Mouse (Mus musculus) Patski (cell line): ENCODE measurements around the gene Sap30l. TPM values are rescaled to one million over a fixed set of nuclear protein-coding genes. Genes with fewer than 3 reads are reported as not detected.

Experiments used
- ATAC-seq: fragments of 100-300 bp; one replicate; pipeline ENCODE4 v1.8.0; 2021
- CTCF ChIA-PET: fragments of 350-600 bp; sonication (Branson Sonifier 250); formaldehyde crosslinking; loops from one replicate; lab custom pipeline; 2022; ENCODE audit warnings: inconsistent platforms; lab: Charles Lee
- POLR2A ChIA-PET: fragments of 350-600 bp; sonication (Branson Sonifier 250); formaldehyde crosslinking; loops from one replicate; lab custom pipeline; 2022; ENCODE audit warnings: antibody characterized with exemption, inconsistent platforms; lab: Charles Lee
- DNase-seq: peaks from one replicate; pipeline ENCODE4 v3.0.0-alpha.2; 2011; ENCODE audit warnings: low read depth, low spot score
- H3K27me3 ChIP-seq: fragments of 371-371 bp; one replicate; pipeline ENCODE4 v1.5.1; 2021
- CTCF ChIP-seq: fragments of 100-300 bp; IDR thresholded peaks from one replicate; pipeline ENCODE4 v1.5.1; 2021
- in situ Hi-C: fragments of 300-500 bp; cut with MboI; formaldehyde crosslinking; loops from 3 replicates; pipeline ENCODE4 v1.11.1; 2018; ENCODE audit warnings: low pct_unique_long_range_greater_than_20kb, mixed read lengths
- polyA plus RNA-seq: library from polyadenylated mRNA; unstranded; gene quantifications from one replicate; pipeline ENCODE4 v1.2.3, GENCODE M21; 2021

The Sap30l gene
- polyA plus RNA-seq, 1 experiment from 2014 or later: 47.9 TPM

DNA sequence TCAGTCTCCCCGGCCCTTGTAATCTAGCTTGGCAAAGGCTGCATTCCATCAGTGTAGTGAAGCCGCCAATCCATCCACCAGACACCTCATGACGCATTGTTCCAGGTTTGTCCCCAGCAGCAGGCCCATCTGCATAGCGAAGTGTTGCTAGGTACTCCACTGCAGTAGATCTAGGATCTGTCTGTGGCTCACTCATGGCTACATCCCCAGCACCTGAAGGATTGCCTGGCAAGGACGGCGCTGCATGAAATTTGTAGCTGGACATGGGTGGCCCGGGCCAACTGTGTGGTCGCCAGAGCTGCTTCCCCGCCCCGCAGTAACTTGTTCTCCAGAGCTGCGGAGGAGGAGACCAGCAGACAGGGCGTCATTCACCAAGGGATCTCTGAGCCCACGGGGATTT, 28.0 kb upstream of the Sap30l start:
- POLR2A ChIA-PET: no interaction called here
- ATAC-seq: no peak
- in situ Hi-C loops: loop anchor here (5.0 to 10.0 kb wide), 3 partner anchors 156 to 299 kb away; no protein-coding TSS in a partner anchor

DNA sequence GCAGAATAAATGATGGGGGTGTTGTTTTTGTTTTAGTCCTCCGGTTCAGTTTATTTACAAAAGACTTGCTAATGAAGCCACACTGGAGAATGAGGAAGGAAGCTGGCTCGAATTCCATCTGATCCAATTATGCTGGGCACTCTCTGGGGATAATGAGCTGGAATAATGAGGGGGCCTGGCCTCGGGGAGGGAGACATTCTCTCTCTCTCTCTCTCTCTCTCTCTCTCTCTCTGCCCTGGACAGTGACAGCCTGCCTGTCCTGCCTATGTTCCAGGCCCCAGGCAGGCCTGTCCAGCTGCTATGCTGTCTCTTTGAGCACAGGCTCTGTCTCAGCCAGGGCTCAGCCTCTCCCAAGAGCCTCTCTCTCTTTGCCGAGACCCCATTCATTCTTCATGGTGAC, 27.5 kb upstream of the Sap30l start:
- DNase-seq (no peak), ATAC-seq (peak; percentile 1)
- no peak for TF ChIP-seq CTCF
- ChIA-PET POLR2A (no interaction called here), CTCF (interaction anchor here (2.1 kb wide), 1 partner anchor 225 kb away, joined by 5 read pairs; no protein-coding TSS in a partner anchor)
- H3K27me3 ChIP-seq: no peaks in the 10 kb centered on the region
- in situ Hi-C loops: loop anchor here (5.0 to 10.0 kb wide), 3 partner anchors 157 to 299 kb away; no protein-coding TSS in a partner anchor

More for the DNA sequence above, 28.0 kb upstream of the Sap30l start:
- CTCF ChIA-PET: interaction anchor here (2.1 kb wide), 1 partner anchor 224 kb away, joined by 5 read pairs; no protein-coding TSS in a partner anchor
- no peaks in the 10 kb centered on the region for H3K27me3 ChIP-seq
- no peak for TF ChIP-seq CTCF
- no peak for DNase-seq

DNA sequence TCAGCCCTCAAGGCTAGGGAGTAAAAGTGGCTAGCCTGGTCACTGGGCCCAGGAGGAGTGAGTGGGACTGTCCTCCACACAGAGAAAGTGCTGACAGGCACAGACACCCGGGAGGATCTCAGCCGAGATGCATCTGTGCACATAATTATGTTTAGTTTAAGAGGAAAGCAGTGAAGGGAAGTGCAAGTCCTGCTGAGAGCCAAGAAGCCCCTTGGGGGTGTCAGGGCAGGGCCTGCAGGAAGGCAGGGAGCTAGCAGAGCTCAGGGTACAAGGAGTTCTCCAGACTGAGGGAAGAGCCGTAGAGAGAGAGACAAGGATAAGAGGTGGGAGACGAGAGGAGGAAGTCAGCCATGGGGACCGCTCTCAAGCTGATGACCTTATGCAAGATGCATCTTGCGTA, 25.6 kb upstream of the Sap30l start:
- DNase-seq: no peak
- ChIA-PET CTCF (no interaction called here), POLR2A (no interaction called here)
- no peak for ATAC-seq
- no peaks in the 10 kb centered on the region for H3K27me3 ChIP-seq
- no peak for TF ChIP-seq CTCF
- in situ Hi-C loops: loop anchor here (10.0 to 25.0 kb wide), 2 partner anchors 301 to 1639 kb away; no protein-coding TSS in a partner anchor

DNA sequence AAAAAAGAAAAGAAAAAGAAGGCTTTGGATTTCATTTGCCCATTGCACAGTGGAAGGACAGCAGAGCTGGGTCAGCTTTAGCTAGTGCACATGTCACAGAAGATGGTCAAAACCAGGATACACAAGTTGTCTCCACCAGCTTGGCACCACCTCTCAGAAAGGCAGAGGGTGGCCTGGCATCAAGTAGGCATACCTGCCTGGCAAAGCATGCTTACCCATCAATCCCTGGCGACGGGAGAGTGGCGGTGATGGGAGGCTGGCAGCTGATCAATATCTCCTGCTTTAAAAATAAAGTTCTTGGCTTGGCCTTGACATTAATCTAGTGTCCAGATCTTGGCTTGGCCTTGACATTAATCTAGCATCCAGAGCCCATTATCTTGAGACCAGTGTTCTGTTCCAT, 24.9 kb upstream of the Sap30l start:
- CTCF ChIA-PET: interaction anchor here (3.4 kb wide), 1 partner anchor 227 kb away, joined by 22 read pairs; no protein-coding TSS in a partner anchor
- ATAC-seq: no peak
- H3K27me3 ChIP-seq: no peaks in the 10 kb centered on the region
- no peak for DNase-seq
- in situ Hi-C loops: loop anchor here (10.0 to 25.0 kb wide), 2 partner anchors 302 to 1639 kb away; no protein-coding TSS in a partner anchor
- POLR2A ChIA-PET: no interaction called here
- no peak for TF ChIP-seq CTCF

DNA sequence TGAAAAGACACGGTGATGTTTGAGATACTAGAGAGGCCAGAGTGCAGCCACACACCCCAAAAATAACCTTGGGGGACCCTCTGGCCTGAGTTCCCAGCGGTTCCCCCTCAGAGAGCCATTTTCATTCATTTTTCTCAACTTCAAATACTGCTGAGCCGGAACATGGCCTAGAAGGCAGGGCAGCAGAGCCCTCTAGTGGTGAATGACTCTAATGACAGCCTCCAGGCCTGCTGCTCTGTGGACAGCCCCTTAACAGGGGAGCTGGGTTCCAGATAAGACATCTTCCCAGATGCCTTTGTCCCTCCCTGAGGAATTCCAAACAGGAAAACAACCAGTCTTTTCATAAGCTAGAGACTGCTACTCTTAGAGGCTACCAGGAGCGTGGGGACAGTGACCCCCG, 23.1 kb upstream of the Sap30l start:
- ATAC-seq: no peak
- no peak for DNase-seq
- no peaks in the 10 kb centered on the region for H3K27me3 ChIP-seq
- ChIA-PET CTCF (interaction anchor here (0.6 to 3.4 kb wide), 14 partner anchors 12 to 234 kb away, joined by 3 to 22 read pairs (median 3); no protein-coding TSS in a partner anchor), POLR2A (no interaction called here)
- peak; percentile 96 for TF ChIP-seq CTCF
- in situ Hi-C loops: loop anchor here (10.0 to 25.0 kb wide), 2 partner anchors 304 to 1641 kb away; no protein-coding TSS in a partner anchor

DNA sequence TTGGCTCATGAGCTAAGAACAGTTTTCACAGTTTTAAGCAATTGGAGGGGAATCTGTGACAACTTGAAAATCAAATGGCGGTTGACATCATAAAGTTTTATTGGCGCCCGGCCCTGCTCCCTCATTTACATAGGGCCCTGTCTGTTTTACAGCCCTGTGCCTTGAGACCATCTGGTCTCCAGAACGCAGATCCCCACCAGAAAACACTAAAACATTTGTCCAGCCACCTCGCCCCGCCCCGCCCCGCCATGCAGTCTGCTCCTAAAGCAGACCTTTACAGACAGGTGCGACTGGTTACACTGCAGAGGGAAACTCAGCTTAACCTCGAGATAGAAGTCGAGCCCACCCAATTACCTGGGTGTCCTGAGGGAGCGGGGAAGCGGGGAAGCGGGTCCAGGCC, 21.6 kb upstream of the Sap30l start:
- ChIA-PET POLR2A (no interaction called here), CTCF (interaction anchor here (0.6 to 3.4 kb wide), 4 partner anchors 35 to 253 kb away, joined by 3 to 22 read pairs (median 3); no protein-coding TSS in a partner anchor)
- TF ChIP-seq CTCF: no peak
- in situ Hi-C loops: loop anchor here (10.0 to 25.0 kb wide), 2 partner anchors 305 to 1643 kb away; no protein-coding TSS in a partner anchor
- DNase-seq (no peak), ATAC-seq (no peak)
- H3K27me3 ChIP-seq: no peaks in the 10 kb centered on the region

DNA sequence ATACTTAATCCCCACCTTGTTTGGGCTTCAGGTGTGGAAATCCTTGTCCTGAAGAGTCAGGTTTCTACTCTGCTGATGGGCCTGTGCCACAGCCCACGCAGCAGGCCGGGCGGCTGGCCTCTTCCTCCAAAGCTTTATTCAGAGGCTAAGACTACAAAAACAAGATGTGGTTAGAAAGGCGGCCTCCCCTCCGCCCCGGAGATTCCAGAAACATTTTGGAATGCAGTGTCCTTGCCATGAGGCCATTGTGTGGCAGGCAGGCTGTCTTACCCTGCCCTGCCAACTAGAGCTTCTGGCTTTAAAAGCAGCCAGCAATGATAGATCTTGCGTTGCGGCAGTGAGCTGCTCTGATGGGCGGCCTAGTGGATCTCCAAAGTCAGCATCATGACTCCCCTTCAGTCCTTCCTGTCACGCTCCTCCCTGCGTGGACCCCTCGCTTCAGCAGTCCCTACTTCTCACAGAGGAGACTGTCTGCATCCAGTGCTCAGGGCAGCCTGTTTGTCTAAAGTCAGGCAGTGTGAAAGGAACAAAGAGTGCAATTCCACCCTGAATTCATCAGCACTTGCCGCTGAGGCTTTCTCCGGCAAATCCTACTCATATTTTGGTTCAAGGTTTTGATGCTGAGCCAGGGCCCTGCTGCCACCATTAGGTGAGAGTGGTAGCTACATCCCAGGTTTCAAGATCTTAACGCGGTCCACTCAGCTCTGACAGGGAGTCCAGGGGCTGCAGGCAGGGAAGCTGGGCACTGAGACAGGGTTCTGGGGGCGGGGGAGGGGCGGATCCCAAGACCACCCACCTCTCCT, 14.6 kb upstream of the Sap30l start:
- CTCF ChIA-PET: interaction anchor here (0.7 to 2.3 kb wide), 3 partner anchors 33 to 255 kb away, joined by 3 to 6 read pairs (median 4); no protein-coding TSS in a partner anchor
- POLR2A ChIA-PET: no interaction called here
- in situ Hi-C loops: loop anchor here (25.0 kb wide), 1 partner anchor 1650 kb away; no protein-coding TSS in a partner anchor
- TF ChIP-seq CTCF: no peak
- H3K27me3 ChIP-seq: no peaks in the 10 kb centered on the region
- no peak for DNase-seq
- no peak for ATAC-seq

DNA sequence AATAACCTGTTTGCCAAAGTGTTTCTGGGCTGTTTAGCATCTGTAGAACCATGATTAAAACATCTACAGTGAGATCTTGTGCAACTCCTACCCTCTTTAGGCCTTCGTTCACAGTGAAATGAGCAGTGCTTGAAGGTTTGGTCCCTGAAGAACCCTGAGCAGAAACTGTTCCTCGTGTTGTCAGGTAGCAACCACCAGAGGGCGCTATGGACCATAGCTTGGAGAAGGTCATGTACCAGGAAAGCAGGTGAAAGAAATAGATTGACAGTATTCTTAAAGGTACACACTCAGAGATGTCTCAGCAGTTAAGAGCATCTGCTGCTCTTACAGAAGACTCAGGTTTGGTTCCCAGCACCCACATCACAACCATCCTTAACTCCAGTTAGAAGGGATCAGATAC, 13.5 kb upstream of the Sap30l start:
- TF ChIP-seq CTCF: no peak
- in situ Hi-C loops: loop anchor here (25.0 kb wide), 1 partner anchor 1651 kb away; no protein-coding TSS in a partner anchor
- ChIA-PET POLR2A (no interaction called here), CTCF (interaction anchor here (0.7 to 2.3 kb wide), 3 partner anchors 32 to 256 kb away, joined by 3 to 6 read pairs (median 4); no protein-coding TSS in a partner anchor)
- DNase-seq (no peak), ATAC-seq (no peak)
- no peaks in the 10 kb centered on the region for H3K27me3 ChIP-seq

DNA sequence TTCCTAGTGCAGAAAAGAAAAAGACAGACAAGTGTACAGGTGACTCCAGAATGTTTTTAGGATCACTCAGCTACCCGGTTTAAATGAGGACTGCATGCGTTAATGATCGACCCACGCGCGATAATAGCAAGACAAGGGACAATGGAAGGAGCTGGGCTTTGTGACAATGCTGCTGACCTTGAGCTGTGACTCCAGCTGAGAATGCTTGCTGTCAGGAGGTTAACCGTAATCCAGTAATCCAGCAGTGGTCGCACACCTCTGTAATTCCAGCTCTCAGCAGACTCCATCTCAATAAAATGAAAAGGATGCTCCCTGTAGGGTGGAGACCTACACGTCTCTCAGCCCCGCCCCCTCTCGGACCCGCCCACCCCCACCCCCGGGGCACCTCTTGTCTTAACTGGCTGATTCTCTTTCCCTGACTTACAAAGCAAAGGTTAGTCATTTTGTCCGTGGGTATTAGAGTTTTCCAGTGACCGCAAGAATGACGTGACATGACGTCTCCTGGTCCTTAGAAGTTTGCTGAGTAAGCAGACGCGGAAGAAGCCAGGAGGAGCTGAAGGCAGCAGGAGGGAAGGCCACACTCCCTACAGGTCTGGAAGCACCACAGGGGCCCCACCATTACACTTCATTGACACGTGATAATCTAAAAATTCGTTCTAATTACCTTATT, 10.4 kb upstream of the Sap30l start:
- in situ Hi-C loops: loop anchor here (25.0 kb wide), 1 partner anchor 1654 kb away; no protein-coding TSS in a partner anchor
- POLR2A ChIA-PET: no interaction called here
- no peak for TF ChIP-seq CTCF
- DNase-seq (no peak), ATAC-seq (no peak)
- CTCF ChIA-PET: no interaction called here
- H3K27me3 ChIP-seq: no peaks in the 10 kb centered on the region

DNA sequence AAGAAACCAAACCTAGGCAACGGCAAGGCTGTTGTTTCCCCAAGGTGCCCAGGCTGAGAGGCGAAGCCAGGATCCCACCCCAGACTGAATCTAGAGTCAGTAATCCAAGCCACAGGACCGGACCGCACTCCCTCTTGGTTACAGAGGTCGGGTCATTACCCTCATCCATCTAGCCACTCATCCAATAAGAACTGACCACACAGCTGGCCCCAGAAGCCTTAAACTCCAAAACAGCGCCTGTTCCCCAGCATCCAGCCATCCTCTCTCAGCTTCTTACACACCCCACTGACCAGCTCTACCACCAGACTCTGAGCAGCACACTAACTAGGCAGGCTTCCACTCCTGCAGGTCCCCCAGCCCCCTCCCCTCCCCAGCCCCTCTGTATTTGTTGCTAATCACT, 6.4 kb upstream of the Sap30l start:
- ATAC-seq (no peak), DNase-seq (no peak)
- in situ Hi-C loops: loop anchor here (25.0 kb wide), 1 partner anchor 1658 kb away; no protein-coding TSS in a partner anchor
- no peak for TF ChIP-seq CTCF
- CTCF ChIA-PET: interaction anchor here (2.1 kb wide), 1 partner anchor 16 kb away, joined by 6 read pairs; no protein-coding TSS in a partner anchor
- POLR2A ChIA-PET: no interaction called here
- no peaks in the 10 kb centered on the region for H3K27me3 ChIP-seq
